Mouse (Mus musculus) lung, embryonic 16.5 days (tissue): ENCODE data around the gene Etl4. TPM values are rescaled to one million over a fixed set of nuclear protein-coding genes. Genes with fewer than 3 reads are reported as not detected.

Experiments
- ATAC-seq: fragments of 200-750 bp; cut with Nextera tagmentation; 2 replicates; pipeline ENCODE4 v1.8.0; 2017; ENCODE audit warnings: low read depth, mild to moderate bottlenecking, moderate library complexity
- H3K27ac ChIP-seq: fragments of 300-500 bp; sonication (generic); 2 replicates; pipeline ENCODE4 v1.5.1; 2014; ENCODE audit warnings: mild to moderate bottlenecking, control low read depth, low read length
- H3K27me3 ChIP-seq: fragments of 300-500 bp; sonication (generic); 2 replicates; pipeline ENCODE4 v1.6.1; 2014; ENCODE audit warnings: low read depth, low read length, mixed read lengths; ENCODE audit not compliant: control insufficient read depth, insufficient read depth
- H3K36me3 ChIP-seq: fragments of 300-500 bp; sonication (generic); 2 replicates; pipeline ENCODE4 v1.6.1; 2014; ENCODE audit warnings: low read length; ENCODE audit not compliant: control insufficient read depth, insufficient read depth
- H3K4me1 ChIP-seq: fragments of 300-500 bp; sonication (generic); replicated peaks from 2 replicates; pipeline ENCODE4 v1.6.1; 2014; ENCODE audit warnings: low read length, mixed read lengths; ENCODE audit not compliant: control insufficient read depth, insufficient read depth
- H3K4me2 ChIP-seq: fragments of 300-500 bp; sonication (generic); 2 replicates; pipeline ENCODE4 v1.6.1; 2014; ENCODE audit warnings: low read depth, low read length, control low read depth
- H3K4me3 ChIP-seq: fragments of 300-500 bp; sonication (generic); 2 replicates; pipeline ENCODE4 v1.5.1; 2014; ENCODE audit warnings: mild to moderate bottlenecking, low read length, control low read depth
- H3K9ac ChIP-seq: fragments of 300-500 bp; sonication (generic); 2 replicates; pipeline ENCODE4 v1.6.1; 2014; ENCODE audit warnings: low read length, control low read depth
- H3K9me3 ChIP-seq: fragments of 300-500 bp; sonication (generic); 2 replicates; pipeline ENCODE4 v1.6.1; 2016; ENCODE audit warnings: low read length; ENCODE audit not compliant: control insufficient read depth
- WGBS: fragments of 180-500 bp; shearing (Covaris S2); extraction: QIAGEN DNeasy Blood & Tissue Kit; methylation state at CpG from one replicate; pipeline ENCODE4 v1.1.7; 2014; 5-methylcytosine and 5-hydroxymethylcytosine counted together
- polyA plus RNA-seq: library from polyadenylated mRNA; unstranded; fragments of >200 nt; fragmentation: Nextera tagmentation; extraction: Ambion mirVana; gene quantifications from 2 replicates; pipeline ENCODE4 v1.2.1, GENCODE M21; 2015

The Etl4 gene
- polyA plus RNA-seq, 1 experiment from 2014 or later = 28.2 TPM

DNA sequence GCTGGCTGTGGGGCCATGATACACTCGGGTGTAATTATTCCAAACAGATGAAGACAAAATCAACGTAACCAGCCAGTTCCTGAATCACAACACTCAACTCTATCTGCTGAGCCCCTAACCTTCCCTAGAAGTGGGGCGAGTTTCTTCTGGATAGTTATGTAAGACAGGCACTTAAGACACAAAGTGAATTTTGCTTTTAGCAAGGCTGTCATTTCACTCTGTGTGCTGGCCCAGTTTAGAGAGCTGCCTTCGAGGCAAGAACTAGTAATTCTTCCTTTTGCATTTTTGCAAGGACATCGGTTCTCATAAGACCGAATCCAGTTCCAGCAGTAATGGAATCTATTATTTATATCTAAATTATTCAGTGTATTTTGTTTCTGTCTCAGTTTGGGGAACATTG lies 487.4 kb downstream of the Etl4 start:
- H3K36me3 ChIP-seq = no peaks in the 10 kb centered on the region
- H3K9me3 ChIP-seq = no peaks in the 10 kb centered on the region
- 71% methylated on average over 6 of the region's 6 CpGs for WGBS
- no peak overlapping the region for H3K27ac ChIP-seq
- H3K9ac ChIP-seq = no peak overlapping the region
- no peak overlapping the region for H3K4me3 ChIP-seq
- no peak for ATAC-seq
- no peaks in the 10 kb centered on the region for H3K4me1 ChIP-seq
- no peaks in the 10 kb centered on the region for H3K27me3 ChIP-seq
- H3K4me2 ChIP-seq = no peak overlapping the region

DNA sequence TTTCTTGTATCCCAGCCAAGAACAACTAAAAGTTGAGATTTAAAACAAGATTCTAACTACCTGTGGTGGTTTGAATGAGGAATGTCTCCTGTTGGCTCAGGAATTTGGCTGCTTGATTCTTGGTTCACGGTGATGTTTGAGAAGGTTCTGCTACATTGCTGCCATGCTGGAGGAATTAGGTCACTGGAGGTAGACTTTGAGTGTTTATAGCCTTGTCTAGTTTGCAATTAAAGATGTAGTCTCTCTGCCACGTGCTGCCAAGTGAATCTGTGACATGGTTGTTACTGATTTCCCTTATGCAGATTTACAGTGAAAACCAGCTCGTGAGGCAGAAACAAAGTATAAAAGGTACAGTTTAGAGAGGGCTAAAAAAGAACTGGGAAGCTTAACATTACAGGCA lies 491.0 kb downstream of the Etl4 start:
- no peak for ATAC-seq
- no peaks in the 10 kb centered on the region for H3K9me3 ChIP-seq
- H3K4me1 ChIP-seq = no peaks in the 10 kb centered on the region
- no peak overlapping the region for H3K4me2 ChIP-seq
- H3K36me3 ChIP-seq = no peaks in the 10 kb centered on the region
- WGBS = 53% methylated on average over 3 of the region's 3 CpGs
- H3K27ac ChIP-seq = no peak overlapping the region
- H3K27me3 ChIP-seq = no peaks in the 10 kb centered on the region
- no peak overlapping the region for H3K4me3 ChIP-seq
- no peak overlapping the region for H3K9ac ChIP-seq

DNA sequence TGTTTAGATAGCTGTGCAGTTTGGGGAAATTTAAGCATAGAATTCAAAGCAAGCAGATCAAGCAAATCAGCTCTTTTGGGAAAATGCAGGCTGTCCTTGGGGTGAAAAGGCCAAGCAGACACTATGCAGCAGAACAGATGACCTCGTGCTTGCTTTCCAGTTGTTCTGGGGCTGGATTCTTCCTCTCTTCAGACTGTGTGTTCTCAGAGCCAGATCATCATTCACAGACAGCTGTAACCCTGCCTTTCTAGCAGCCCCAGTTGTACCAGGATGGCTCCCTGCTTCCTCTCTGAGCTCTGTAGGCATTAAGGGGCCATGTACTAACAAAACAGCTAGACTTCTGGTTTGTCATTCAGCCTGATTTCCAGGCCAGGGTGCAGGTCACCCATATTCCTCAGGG lies 494.8 kb downstream of the Etl4 start:
- no peak overlapping the region for H3K9ac ChIP-seq
- H3K4me1 ChIP-seq = no peaks in the 10 kb centered on the region
- peak; percentile 83 for ATAC-seq
- no peak overlapping the region for H3K27ac ChIP-seq
- H3K9me3 ChIP-seq = no peaks in the 10 kb centered on the region
- no peak overlapping the region for H3K4me3 ChIP-seq
- 13% methylated on average over 1 of the region's 1 CpGs for WGBS
- no peak overlapping the region for H3K4me2 ChIP-seq
- H3K27me3 ChIP-seq = no peaks in the 10 kb centered on the region
- H3K36me3 ChIP-seq = no peaks in the 10 kb centered on the region

DNA sequence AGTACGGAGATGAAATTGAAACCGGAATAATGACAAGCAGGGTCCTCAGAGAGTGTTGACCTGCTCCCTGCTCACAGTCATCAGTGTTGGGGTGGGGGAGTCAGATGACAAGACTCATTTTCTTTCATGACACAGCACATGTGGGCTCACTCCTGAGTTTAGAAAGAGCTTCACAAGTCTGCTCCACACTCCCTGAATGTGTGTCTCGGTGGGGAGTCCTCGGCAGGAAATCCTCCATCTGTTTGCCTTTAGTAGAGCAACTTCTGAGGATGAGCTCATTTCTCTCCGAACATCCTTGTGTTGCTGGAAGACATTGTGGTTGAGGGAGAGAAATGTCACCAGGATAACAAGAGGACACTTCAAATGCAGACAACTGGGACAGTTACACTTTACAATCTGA lies 497.5 kb downstream of the Etl4 start:
- Histone ChIP-seq H3K4me2 (no peak overlapping the region), H3K9ac (no peak overlapping the region), H3K27ac (no peak overlapping the region), H3K36me3 (no peaks in the 10 kb centered on the region), H3K27me3 (no peaks in the 10 kb centered on the region), H3K9me3 (no peaks in the 10 kb centered on the region), H3K4me1 (no peaks in the 10 kb centered on the region), H3K4me3 (no peak overlapping the region)
- no peak for ATAC-seq
- 63% methylated on average over 5 of the region's 5 CpGs for WGBS

DNA sequence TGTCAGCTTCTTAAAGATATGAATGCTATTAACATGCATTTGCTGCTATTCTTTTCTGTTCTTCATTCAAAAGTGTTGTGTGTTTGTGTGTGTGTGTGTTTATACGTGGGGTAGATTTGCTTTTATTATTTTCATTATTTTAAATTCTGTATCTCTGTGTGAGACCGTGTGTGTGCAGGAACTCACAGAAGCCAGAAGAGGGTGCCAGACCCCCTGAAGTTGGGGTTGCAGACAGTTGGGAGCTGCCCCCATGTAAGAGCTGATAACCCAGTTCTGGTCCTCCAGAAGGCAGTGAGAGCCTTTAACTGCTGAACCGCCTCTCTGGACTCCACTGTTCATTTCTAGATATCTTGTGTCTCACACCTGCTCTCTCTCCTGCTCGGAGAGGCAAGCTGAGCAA lies 505.3 kb downstream of the Etl4 start:
- Histone ChIP-seq H3K27me3 (no peaks in the 10 kb centered on the region), H3K9ac (no peak overlapping the region), H3K4me3 (no peak overlapping the region), H3K36me3 (no peaks in the 10 kb centered on the region), H3K27ac (no peak overlapping the region), H3K4me2 (no peak overlapping the region), H3K9me3 (no peaks in the 10 kb centered on the region), H3K4me1 (peaks cover 3% of the 10 kb centered on the region; the same call in 1 of the 2 replicates)
- ATAC-seq = no peak
- WGBS = 73% methylated on average over 4 of the region's 4 CpGs

DNA sequence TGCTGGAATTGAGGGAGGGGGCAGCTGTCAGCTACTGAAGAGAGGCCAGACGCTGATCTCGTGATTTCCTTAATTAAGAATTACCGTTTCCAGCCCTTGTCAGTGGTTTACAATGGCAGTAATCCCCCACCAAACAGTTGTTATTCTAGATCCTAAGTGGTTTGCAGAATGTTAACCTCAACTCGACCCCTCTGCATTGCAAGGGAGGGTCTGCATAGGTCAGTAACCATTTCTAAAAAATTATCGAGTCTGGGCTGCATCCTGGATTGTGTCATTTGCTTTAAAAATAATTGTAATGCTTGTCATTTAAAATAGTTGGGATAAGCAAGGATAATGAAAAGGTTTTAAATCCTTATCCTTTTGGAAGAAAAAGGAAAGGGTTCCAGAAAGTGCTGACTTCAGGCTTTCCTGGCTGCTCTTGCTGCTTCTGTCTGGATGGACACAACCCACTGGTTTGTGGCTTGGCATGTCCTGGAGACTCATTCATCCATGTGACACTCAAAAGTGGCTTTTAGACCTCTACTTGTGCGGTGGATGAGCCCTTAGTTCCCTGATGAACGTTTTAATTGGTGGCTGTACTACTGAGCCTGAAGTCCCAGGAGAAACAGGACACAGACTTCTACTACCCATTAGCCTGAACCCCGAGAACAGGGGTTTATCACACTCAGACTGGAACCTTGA lies 507.5 kb downstream of the Etl4 start:
- no peaks in the 10 kb centered on the region for H3K9me3 ChIP-seq
- WGBS = 32% methylated on average over 8 of the region's 8 CpGs
- no peaks in the 10 kb centered on the region for H3K27me3 ChIP-seq
- no peak for ATAC-seq
- H3K27ac ChIP-seq = no peak overlapping the region
- H3K4me1 ChIP-seq = peaks cover 3% of the 10 kb centered on the region; the same call in 1 of the 2 replicates
- H3K4me2 ChIP-seq = no peak overlapping the region
- no peaks in the 10 kb centered on the region for H3K36me3 ChIP-seq
- H3K4me3 ChIP-seq = no peak overlapping the region
- H3K9ac ChIP-seq = no peak overlapping the region

DNA sequence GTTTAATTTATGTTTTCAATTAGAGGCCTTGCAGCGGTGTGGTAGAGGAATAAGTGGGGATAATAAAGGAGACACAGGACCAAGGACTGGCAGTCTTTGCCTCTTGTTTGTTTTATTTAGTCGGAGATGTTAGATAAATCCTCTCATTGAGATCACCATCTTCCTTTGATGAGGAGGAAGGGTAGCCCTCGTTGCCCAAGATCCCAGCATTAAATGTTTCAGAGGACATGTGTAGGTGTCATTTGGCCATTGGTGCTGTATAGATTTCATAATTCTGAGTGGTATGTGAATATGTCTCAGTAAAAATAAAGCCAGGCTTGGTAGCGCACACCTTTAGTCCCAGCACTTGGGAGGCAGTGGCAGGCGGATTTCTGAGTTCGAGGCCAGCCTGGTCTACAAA lies 508.4 kb downstream of the Etl4 start:
- no peaks in the 10 kb centered on the region for H3K9me3 ChIP-seq
- no peaks in the 10 kb centered on the region for H3K27me3 ChIP-seq
- H3K4me3 ChIP-seq = no peak overlapping the region
- H3K4me2 ChIP-seq = no peak overlapping the region
- no peak overlapping the region for H3K9ac ChIP-seq
- 75% methylated on average over 6 of the region's 6 CpGs for WGBS
- ATAC-seq = no peak
- H3K27ac ChIP-seq = no peak overlapping the region
- H3K36me3 ChIP-seq = no peaks in the 10 kb centered on the region
- peaks cover 3% of the 10 kb centered on the region; the same call in 1 of the 2 replicates for H3K4me1 ChIP-seq

DNA sequence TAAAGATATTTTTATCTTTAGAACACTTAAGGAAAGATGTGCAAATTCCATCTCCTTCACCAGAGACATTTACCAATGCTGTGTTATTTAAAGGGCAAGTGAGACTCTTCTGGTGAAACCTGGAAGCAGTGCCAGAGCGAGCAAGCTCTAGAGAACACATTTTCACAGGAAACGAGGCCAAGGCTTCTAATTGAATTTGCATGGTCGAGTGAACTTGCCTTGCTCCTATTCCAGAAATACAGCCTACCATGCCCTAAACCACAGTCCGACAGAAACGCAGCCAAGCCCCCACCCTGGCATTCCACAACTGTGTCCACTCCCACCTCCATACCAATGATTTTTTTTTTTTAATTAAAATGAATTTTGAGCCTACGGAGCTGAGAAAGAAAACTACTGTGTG lies 510.4 kb downstream of the Etl4 start:
- Histone ChIP-seq H3K36me3 (no peaks in the 10 kb centered on the region), H3K9me3 (no peaks in the 10 kb centered on the region), H3K27me3 (no peaks in the 10 kb centered on the region), H3K9ac (no peak overlapping the region), H3K4me2 (no peak overlapping the region), H3K27ac (no peak overlapping the region), H3K4me3 (no peak overlapping the region), H3K4me1 (peaks cover 3% of the 10 kb centered on the region; the same call in 1 of the 2 replicates)
- ATAC-seq = no peak
- 59% methylated on average over 6 of the region's 6 CpGs for WGBS

DNA sequence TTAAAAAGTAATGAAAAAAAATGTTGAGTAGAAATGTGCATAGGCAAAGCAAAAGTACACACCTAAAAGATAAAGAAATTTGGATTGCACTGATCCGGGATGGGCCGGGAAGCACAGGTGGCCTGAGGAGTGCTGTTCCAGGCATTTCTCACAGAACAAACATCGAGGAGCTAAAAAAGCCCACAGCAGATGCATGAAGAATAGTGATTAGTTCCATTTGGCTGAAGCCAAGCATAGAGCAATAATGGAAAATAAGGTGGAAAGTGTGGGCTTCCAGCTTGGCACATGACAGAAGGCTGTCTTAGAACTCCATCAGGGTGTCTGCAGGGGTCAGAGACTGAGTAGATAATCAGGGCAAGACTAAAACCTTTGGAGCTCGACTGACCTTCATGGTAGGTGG lies 512.7 kb downstream of the Etl4 start:
- Histone ChIP-seq H3K4me3 (no peak overlapping the region), H3K27ac (no peak overlapping the region), H3K4me1 (peaks cover under 1% of the 10 kb centered on the region; the same call in 1 of the 2 replicates), H3K36me3 (no peaks in the 10 kb centered on the region), H3K9ac (no peak overlapping the region), H3K9me3 (no peaks in the 10 kb centered on the region), H3K4me2 (no peak overlapping the region), H3K27me3 (no peaks in the 10 kb centered on the region)
- WGBS = 66% methylated on average over 4 of the region's 4 CpGs
- ATAC-seq = no peak

DNA sequence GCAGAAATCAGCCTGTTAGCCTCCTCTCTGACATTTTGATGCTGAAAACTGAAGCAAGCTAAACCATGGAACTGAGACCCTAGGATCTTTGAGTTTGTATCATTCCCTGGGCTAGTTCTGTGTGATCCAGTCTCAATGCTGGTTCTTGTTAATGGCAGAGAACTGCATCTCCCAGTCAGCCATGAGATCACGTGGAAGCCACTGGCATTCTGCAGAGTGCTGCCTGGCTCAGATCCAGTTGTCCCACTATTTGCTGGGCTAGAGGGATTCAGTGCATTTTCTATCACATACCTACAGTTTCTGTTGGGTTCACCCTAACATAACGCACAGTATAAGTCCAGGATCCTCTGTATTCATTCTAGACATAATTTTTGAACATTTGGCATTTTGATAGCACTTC lies 524.1 kb downstream of the Etl4 start:
- H3K9me3 ChIP-seq = no peaks in the 10 kb centered on the region
- no peaks in the 10 kb centered on the region for H3K36me3 ChIP-seq
- H3K4me2 ChIP-seq = no peak overlapping the region
- H3K9ac ChIP-seq = no peak overlapping the region
- ATAC-seq = no peak
- H3K27ac ChIP-seq = no peak overlapping the region
- 63% methylated on average over 2 of the region's 2 CpGs for whole genome bisulfite sequencing
- H3K4me3 ChIP-seq = no peak overlapping the region
- no peaks in the 10 kb centered on the region for H3K4me1 ChIP-seq
- no peaks in the 10 kb centered on the region for H3K27me3 ChIP-seq
